Mouse (Mus musculus) liver, adult 2 months (tissue): ENCODE measurements around the gene Rbms2.

Experiments
- CTCF ChIP-seq: fragments of 200-500 bp; IDR thresholded peaks from 2 replicates; pipeline ENCODE4 v1.5.1; 2011; ENCODE audit warnings: low read depth, low read length, control low read depth
- POLR2A ChIP-seq: fragments of 200-500 bp; IDR thresholded peaks from 2 replicates; pipeline ENCODE4 v1.6.1; 2011; ENCODE audit warnings: low read length, control low read depth; ENCODE audit not compliant: insufficient read depth; ENCODE audit errors: extremely low read depth

DNA sequence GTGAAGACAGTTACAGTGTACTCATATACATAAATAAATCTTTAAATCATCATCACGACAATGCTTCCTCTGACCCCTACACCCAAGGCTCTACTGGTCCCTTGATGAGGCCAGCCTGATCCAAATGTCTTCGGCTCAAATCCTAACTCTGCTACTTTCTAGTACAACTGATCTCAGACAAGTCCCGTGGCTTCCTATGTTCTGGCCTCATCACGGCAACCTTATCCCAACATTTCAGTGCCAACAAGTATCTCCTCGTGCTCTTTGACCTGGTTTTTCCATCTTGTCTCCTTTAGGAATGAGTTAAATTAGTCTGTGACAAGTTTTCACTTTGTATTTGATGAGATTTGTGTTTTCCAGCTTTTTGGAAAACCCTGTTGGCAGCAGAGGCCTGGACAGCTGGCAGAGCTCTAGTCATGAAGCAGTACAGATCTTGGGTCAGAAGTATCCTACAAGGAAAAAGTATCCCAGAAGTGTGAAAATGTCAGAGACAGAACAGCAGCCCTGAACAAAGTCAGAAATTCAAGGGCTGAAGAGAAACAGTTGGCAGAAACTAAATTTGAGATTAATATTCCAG, 31.2 kb downstream of the Rbms2 start:
- TF ChIP-seq CTCF (no peak), POLR2A (no peak)
